In the genomic region with DNA sequence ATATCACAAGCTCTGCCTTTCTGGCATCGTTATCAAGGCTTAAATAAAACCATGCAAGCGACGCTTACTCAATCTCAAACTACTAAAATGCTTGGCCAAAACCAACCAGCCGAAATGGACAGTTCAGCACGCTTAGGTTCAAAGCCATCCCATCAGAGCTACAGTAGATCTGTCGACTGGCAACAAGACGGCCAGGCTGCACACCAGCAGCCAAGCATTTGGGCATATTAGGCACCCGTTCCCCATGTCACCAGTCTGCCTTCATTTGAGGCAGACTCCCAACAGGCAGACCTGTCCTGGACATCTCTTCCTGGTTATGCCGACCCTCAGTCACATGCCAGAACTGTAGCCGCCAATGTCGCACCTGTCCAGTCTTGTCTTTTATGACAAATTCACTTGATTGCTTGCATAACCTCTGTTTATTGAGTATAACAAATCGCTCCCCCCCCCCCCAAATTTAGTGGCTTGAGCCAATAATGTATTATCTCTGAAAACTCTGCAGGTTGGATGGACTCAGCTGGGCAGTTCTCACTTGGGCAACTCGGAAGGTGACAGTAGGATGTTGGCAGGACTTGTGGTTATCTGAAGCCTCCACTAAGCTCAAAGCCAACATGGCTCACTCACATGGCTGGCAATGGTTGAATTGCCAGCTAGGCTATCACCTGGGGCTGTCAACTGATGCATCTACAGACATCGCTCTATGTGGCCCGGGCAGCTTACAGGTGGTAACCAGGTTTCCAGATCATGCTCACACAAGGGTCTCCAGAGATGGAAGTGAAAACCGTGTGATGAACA, we compare ENCODE assay signal across 25 mouse cellular contexts.
"Had no signal": no experiment of that assay in that cellular context is flagged by ENCODE, and none has a peak within 500 bp of the region (broad histone marks: within the 10 kb centered on the region; RNA-seq: fewer than 3 reads in every experiment).

No protein-coding gene starts in this region.

- H3K9me3 ChIP-seq: heart, embryonic 13.5 days; heart, embryonic 15.5 days; hindbrain, embryonic 13.5 days; hindbrain, embryonic 15.5 days; kidney, embryonic 15.5 days; limb, embryonic 13.5 days; limb, embryonic 15.5 days; liver, embryonic 12.5 days had no signal

- DNase-seq: gastrocnemius, postnatal 10 days; gastrocnemius, postnatal 25 days; heart, adult 18-20 months; heart, postnatal 14 days; heart, postnatal 36 days; kidney, adult 11 months; kidney, adult 2 months; kidney, adult 9 months; kidney, postnatal 14 days; kidney, postnatal 36 days; layer of hippocampus, adult 9-11 months; layer of hippocampus, postnatal 36 days; left cerebral cortex, postnatal 4 days had no signal

- H3K4me3 ChIP-seq: heart, embryonic 13.5 days; heart, embryonic 15.5 days; hindbrain, embryonic 13.5 days; hindbrain, embryonic 15.5 days; kidney, embryonic 15.5 days; limb, embryonic 13.5 days; limb, embryonic 15.5 days; liver, embryonic 12.5 days had no signal

- H3K4me2 ChIP-seq: heart, embryonic 11.5 days; heart, embryonic 13.5 days; heart, embryonic 15.5 days; hindbrain, embryonic 13.5 days; hindbrain, embryonic 15.5 days; kidney, embryonic 15.5 days; limb, embryonic 13.5 days; limb, embryonic 15.5 days; liver, embryonic 12.5 days had no signal

- H3K27ac ChIP-seq: heart, embryonic 13.5 days; heart, embryonic 15.5 days; hindbrain, embryonic 13.5 days; hindbrain, embryonic 15.5 days; hindbrain, postnatal 0 days; kidney, embryonic 15.5 days; kidney, postnatal 0 days; limb, embryonic 13.5 days; limb, embryonic 15.5 days; liver, embryonic 12.5 days had no signal

- H3K9ac ChIP-seq: heart, embryonic 13.5 days; heart, embryonic 15.5 days; hindbrain, embryonic 13.5 days; hindbrain, embryonic 15.5 days; kidney, embryonic 15.5 days; limb, embryonic 13.5 days; limb, embryonic 15.5 days; liver, embryonic 12.5 days had no signal

- H3K27me3 ChIP-seq: hindbrain, embryonic 13.5 days; hindbrain, embryonic 15.5 days; kidney, embryonic 15.5 days; liver, embryonic 12.5 days had no signal

- H3K4me1 ChIP-seq: heart, embryonic 13.5 days; hindbrain, embryonic 15.5 days; limb, embryonic 13.5 days; limb, embryonic 15.5 days; liver, embryonic 12.5 days had no signal

- H3K36me3 ChIP-seq: heart, embryonic 13.5 days; heart, embryonic 15.5 days; hindbrain, embryonic 13.5 days; hindbrain, embryonic 15.5 days; kidney, embryonic 15.5 days; limb, embryonic 13.5 days; limb, embryonic 15.5 days; liver, embryonic 12.5 days had no signal

- ATAC-seq: hindbrain, postnatal 0 days; intestine, embryonic 16.5 days; liver, embryonic 12.5 days had no signal
